Mouse (Mus musculus) olfactory bulb, adult 2 months (tissue): ENCODE results near the gene Rhoh.

Experiments
- CTCF ChIP-seq: fragments of 200-500 bp; IDR thresholded peaks from 2 replicates; pipeline ENCODE4 v1.5.1; 2012; ENCODE audit warnings: low read depth, mild to moderate bottlenecking, low read length, moderate library complexity; ENCODE audit not compliant: insufficient read depth
- POLR2A ChIP-seq: fragments of 200-500 bp; IDR thresholded peaks from 2 replicates; pipeline ENCODE4 v1.6.1; 2012; ENCODE audit warnings: mild to moderate bottlenecking, low read depth, low read length, moderate library complexity; ENCODE audit not compliant: insufficient read depth

- TF ChIP-seq POLR2A (no peak), CTCF (no peak)
Measured at GRCm38 (mm10) chr5:65847656-65848055, 13.4 kb upstream of the Rhoh start.
